8 mouse cellular contexts compared by ENCODE assay signal in the genomic region with DNA sequence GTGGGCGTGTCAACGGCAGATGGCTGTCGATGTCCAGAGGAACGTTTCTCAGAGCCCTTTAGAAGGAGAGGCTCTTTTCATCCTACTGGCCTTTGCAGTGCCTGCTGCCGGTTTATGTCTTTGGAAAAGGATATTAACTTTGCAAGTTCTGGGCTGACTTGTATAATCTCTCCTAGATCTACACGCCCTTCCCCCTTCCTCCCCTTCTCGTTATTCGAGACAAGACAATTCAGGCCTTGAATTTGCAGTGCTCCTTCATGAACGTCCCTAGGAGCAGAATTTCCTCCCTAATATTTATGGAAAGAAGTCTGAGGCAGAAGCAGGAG. TPM values are rescaled to one million over a fixed set of nuclear protein-coding genes. Genes with fewer than 3 reads are reported as not detected.
A peak's percentile ranks its signal among the peaks of the same experiment; 100 is the strongest.
DNase-seq lines count a peak whose midpoint lies in the region; ATAC-seq and TF ChIP-seq lines count a peak whose summit lies in the region.

No protein-coding gene starts in this region.

- no peak for TF ChIP-seq EP300 in lung, postnatal 0 days (IDR thresholded peaks at IDR 0.05)

- peak overlapping the region; percentile 70 for H3K4me3 ChIP-seq in lung, postnatal 0 days (ENCODE audit: low read depth, low read length)
- H3K4me3 ChIP-seq in limb, embryonic 11.5 days (ENCODE audit: low read depth, low read length): peak overlapping the region; percentile 66
- peak overlapping the region; percentile 60 for H3K4me3 ChIP-seq in olfactory bulb, adult 2 months (ENCODE audit: insufficient read depth, low read depth, low read length)

- peak overlapping the region; percentile 70 for H3K4me2 ChIP-seq in lung, postnatal 0 days (replicated peaks; ENCODE audit: low read depth, low read length)
- peak overlapping the region; percentile 84 for H3K4me2 ChIP-seq in limb, embryonic 11.5 days (ENCODE audit: low read depth, severe bottlenecking)

- 2% methylated on average over 9 of the region's 9 CpGs for WGBS in lung, postnatal 0 days
- WGBS in limb, embryonic 11.5 days: 9% methylated on average over 9 of the region's 9 CpGs
- WGBS in olfactory bulb, adult 2 months: 2% methylated on average over 9 of the region's 9 CpGs

- H3K36me3 ChIP-seq in lung, postnatal 0 days (ENCODE audit: insufficient read depth, low read length): no peaks in the 10 kb centered on the region
- no peaks in the 10 kb centered on the region; the same call in 1 of the 2 replicates for H3K36me3 ChIP-seq in limb, embryonic 11.5 days (ENCODE audit: control insufficient read depth, insufficient read depth, low read length)

- H3K9ac ChIP-seq in lung, postnatal 0 days (replicated peaks; ENCODE audit: low read depth): peak overlapping the region; percentile 54
- H3K9ac ChIP-seq in limb, embryonic 11.5 days (ENCODE audit: low read length): peak overlapping the region; percentile 65

- no peak for TF ChIP-seq CTCF in lung, postnatal 0 days (IDR thresholded peaks at IDR 0.05)
- TF ChIP-seq CTCF in olfactory bulb, adult 2 months (IDR thresholded peaks at IDR 0.05; ENCODE audit: insufficient read depth, low read depth, low read length): no peak

- no peak for ATAC-seq in lung, postnatal 0 days
- ATAC-seq in erythroblast, adult 5-6 weeks (replicated peaks; ENCODE audit: low FRiP score, poor library complexity, severe bottlenecking): peak; percentile 10
- ATAC-seq in limb, embryonic 11.5 days (ENCODE audit: insufficient number of reproducible peaks, low FRiP score, low TSS enrichment, low read depth): no peak

- H3K27me3 ChIP-seq in lung, postnatal 0 days (replicated peaks; ENCODE audit: insufficient read depth, low read length): no peaks in the 10 kb centered on the region
- H3K27me3 ChIP-seq in limb, embryonic 11.5 days (ENCODE audit: control insufficient read depth, insufficient read depth, low read length): no peaks in the 10 kb centered on the region

- no peaks in the 10 kb centered on the region for H3K9me3 ChIP-seq in lung, postnatal 0 days (ENCODE audit: low read length)
- H3K9me3 ChIP-seq in limb, embryonic 11.5 days (ENCODE audit: control insufficient read depth, low read length): no peaks in the 10 kb centered on the region

- peak overlapping the region; percentile 90 for H3K27ac ChIP-seq in lung, postnatal 0 days (ENCODE audit: low read length)
- peak overlapping the region; percentile 79 for H3K27ac ChIP-seq in limb, embryonic 11.5 days (replicated peaks; ENCODE audit: low read depth, low read length)
- peak overlapping the region; percentile 71 for H3K27ac ChIP-seq in olfactory bulb, adult 2 months (ENCODE audit: insufficient read depth, low read depth, low read length)

- TF ChIP-seq POLR2A in olfactory bulb, adult 2 months (IDR thresholded peaks at IDR 0.05; ENCODE audit: insufficient read depth, low read depth, low read length): no peak

- no peak for DNase-seq in lung, postnatal 0 days (ENCODE audit: low spot score)
- no peak for DNase-seq in lung, postnatal 25 days (ENCODE audit: low spot score)
- DNase-seq in limb, embryonic 11.5 days (ENCODE audit: low spot score): no peak
- DNase-seq in ovary, adult 18-20 months (ENCODE audit: low spot score): no peak
- DNase-seq in cerebellum, adult 9-10 months: no peak
- no peak for DNase-seq in left cerebral cortex, adult 9 months (ENCODE audit: low spot score in 2 of 2)

- peaks cover 5% of the 10 kb centered on the region; the same call in 1 of the 2 replicates for H3K4me1 ChIP-seq in lung, postnatal 0 days (ENCODE audit: insufficient read depth, low read depth, low read length)
- no peaks in the 10 kb centered on the region; the same call in 1 of the 2 replicates for H3K4me1 ChIP-seq in limb, embryonic 11.5 days (ENCODE audit: control insufficient read depth, insufficient read depth, low read length)
- H3K4me1 ChIP-seq in olfactory bulb, adult 2 months (ENCODE audit: control insufficient read depth, insufficient read depth, low read length): peaks cover 5% of the 10 kb centered on the region; the same call in 1 of the 2 replicates

RNA-seq across cellular contexts. Expression of gene Coq10a, which starts 0.4 kb away (rescaled TPM):
- polyA plus RNA-seq in lung, postnatal 0 days (2015; fragmentation: Nextera tagmentation; extraction: Ambion mirVana): 16.4 and 19.9 TPM in 2 replicates
- total RNA-seq in erythroblast, adult 5-6 weeks (2015; ENCODE audit: low replicate concordance): 1.9 and 5.6 TPM in 2 replicates
- total RNA-seq in erythroblast, adult 5-6 weeks (2017; ENCODE audit: low replicate concordance): 2.8 and 3.2 TPM in 2 replicates
- 8.5 and 11.0 TPM in 2 replicates for polyA plus RNA-seq in limb, embryonic 11.5 days (2014; fragmentation: Nextera tagmentation; extraction: Ambion mirVana)
- polyA plus RNA-seq in olfactory bulb, adult 2 months (2012; ENCODE audit: insufficient read depth, insufficient read length, low replicate concordance, missing spikeins): not detected in 2 replicates

RNA-seq across cellular contexts. Expression of gene Ankrd52, which starts 7.7 kb away (rescaled TPM):
- polyA plus RNA-seq in lung, postnatal 0 days (2015; fragmentation: Nextera tagmentation; extraction: Ambion mirVana): 4.2 and 4.9 TPM in 2 replicates
- 7.7 and 30.0 TPM in 2 replicates for total RNA-seq in erythroblast, adult 5-6 weeks (2015; ENCODE audit: low replicate concordance)
- total RNA-seq in erythroblast, adult 5-6 weeks (2017; ENCODE audit: low replicate concordance): 2.9 and 3.5 TPM in 2 replicates
- 12.0 and 12.8 TPM in 2 replicates for polyA plus RNA-seq in limb, embryonic 11.5 days (2014; fragmentation: Nextera tagmentation; extraction: Ambion mirVana)
- polyA plus RNA-seq in olfactory bulb, adult 2 months (2012; ENCODE audit: insufficient read depth, insufficient read length, low replicate concordance, missing spikeins): not detected in 2 replicates

RNA-seq across cellular contexts. Expression of gene Cs, which starts 31.6 kb away (rescaled TPM):
- polyA plus RNA-seq in lung, postnatal 0 days (2015; fragmentation: Nextera tagmentation; extraction: Ambion mirVana): 85.4 and 85.8 TPM in 2 replicates
- 60.5 and 67.5 TPM in 2 replicates for total RNA-seq in erythroblast, adult 5-6 weeks (2015; ENCODE audit: low replicate concordance)
- 26.2 and 30.6 TPM in 2 replicates for total RNA-seq in erythroblast, adult 5-6 weeks (2017; ENCODE audit: low replicate concordance)
- 231 and 232 TPM in 2 replicates for polyA plus RNA-seq in limb, embryonic 11.5 days (2014; fragmentation: Nextera tagmentation; extraction: Ambion mirVana)
- polyA plus RNA-seq in olfactory bulb, adult 2 months (2012; ENCODE audit: insufficient read depth, insufficient read length, low replicate concordance, missing spikeins): 262 TPM in 1 of 2 replicates, not detected in the other

RNA-seq across cellular contexts. Expression of gene Slc39a5, which starts 31.8 kb away (rescaled TPM):
- polyA plus RNA-seq in lung, postnatal 0 days (2015; fragmentation: Nextera tagmentation; extraction: Ambion mirVana): 0.15 TPM in 1 of 2 replicates, not detected in the other
- total RNA-seq in erythroblast, adult 5-6 weeks (2015; ENCODE audit: low replicate concordance): not detected in 2 replicates
- not detected in 2 replicates for total RNA-seq in erythroblast, adult 5-6 weeks (2017; ENCODE audit: low replicate concordance)
- 0.07 and 0.20 TPM in 2 replicates for polyA plus RNA-seq in limb, embryonic 11.5 days (2014; fragmentation: Nextera tagmentation; extraction: Ambion mirVana)
- polyA plus RNA-seq in olfactory bulb, adult 2 months (2012; ENCODE audit: insufficient read depth, insufficient read length, low replicate concordance, missing spikeins): not detected in 2 replicates

RNA-seq across cellular contexts. Expression of gene Nabp2, which starts 42.1 kb away (rescaled TPM):
- polyA plus RNA-seq in lung, postnatal 0 days (2015; fragmentation: Nextera tagmentation; extraction: Ambion mirVana): 48.6 and 54.7 TPM in 2 replicates
- 11.1 and 20.1 TPM in 2 replicates for total RNA-seq in erythroblast, adult 5-6 weeks (2015; ENCODE audit: low replicate concordance)
- total RNA-seq in erythroblast, adult 5-6 weeks (2017; ENCODE audit: low replicate concordance): 7.4 and 15.2 TPM in 2 replicates
- polyA plus RNA-seq in limb, embryonic 11.5 days (2014; fragmentation: Nextera tagmentation; extraction: Ambion mirVana): 89.9 and 91.8 TPM in 2 replicates
- polyA plus RNA-seq in olfactory bulb, adult 2 months (2012; ENCODE audit: insufficient read depth, insufficient read length, low replicate concordance, missing spikeins): not detected in 2 replicates
